Mouse (Mus musculus) thymus, postnatal 4 days (tissue): ENCODE data around the gene Tmem235.
"Not testable (repeated sequence)": the region's sequence is repeated elsewhere in the genome, so short reads cannot be mapped to it uniquely, and the experiment has no call there.

ENCODE experiments used
- DNase-seq: peaks from one replicate; pipeline ENCODE4 v3.0.0; 2021

Tmem235 gene

GRCm38 (mm10) chr11:117833509-117833908 lies 27.0 kb upstream of the Tmem235 start:
- not testable (repeated sequence) for DNase-seq

- no peak for DNase-seq
These were observed 26.5 kb upstream of the Tmem235 start for GRCm38 (mm10) chr11:117834086-117834485.

- no peak for DNase-seq
These were observed 24.2 kb upstream of the Tmem235 start for GRCm38 (mm10) chr11:117836306-117836705.

- DNase-seq: no peak
These were observed 22.0 kb upstream of the Tmem235 start for GRCm38 (mm10) chr11:117838572-117838971.

- DNase-seq: no peak
These were observed 21.5 kb upstream of the Tmem235 start for GRCm38 (mm10) chr11:117839021-117839420.

GRCm38 (mm10) chr11:117840910-117841309 lies 19.6 kb upstream of the Tmem235 start:
- DNase-seq: no peak

- no peak for DNase-seq
These were observed 17.1 kb upstream of the Tmem235 start for GRCm38 (mm10) chr11:117843434-117843833.

- no peak for DNase-seq
These were observed 15.6 kb upstream of the Tmem235 start for GRCm38 (mm10) chr11:117844997-117845396.

GRCm38 (mm10) chr11:117845651-117846050 lies 14.9 kb upstream of the Tmem235 start:
- no peak for DNase-seq

GRCm38 (mm10) chr11:117846640-117847039 lies 13.9 kb upstream of the Tmem235 start:
- DNase-seq: no peak

- DNase-seq: no peak
These were observed 12.8 kb upstream of the Tmem235 start for GRCm38 (mm10) chr11:117847593-117848215.

GRCm38 (mm10) chr11:117848271-117848984 lies 12.1 kb upstream of the Tmem235 start:
- DNase-seq: peak; percentile 71

- DNase-seq: peak; percentile 99
These were observed 11.4 kb upstream of the Tmem235 start, which contains the start of gene Birc5 for GRCm38 (mm10) chr11:117848985-117849671. TSS of gene Birc5 (plus strand) at chr11:117849251.

- no peak for DNase-seq
These were observed 7.7 kb upstream of the Tmem235 start for GRCm38 (mm10) chr11:117852875-117853274.

- DNase-seq: no peak
These were observed 6.3 kb upstream of the Tmem235 start for GRCm38 (mm10) chr11:117854241-117854640.

- DNase-seq: no peak
These were observed 5.2 kb upstream of the Tmem235 start for GRCm38 (mm10) chr11:117855360-117855759.

GRCm38 (mm10) chr11:117855975-117856374 lies 4.6 kb upstream of the Tmem235 start:
- no peak for DNase-seq

- no peak for DNase-seq
These were observed 3.1 kb upstream of the Tmem235 start for GRCm38 (mm10) chr11:117857462-117857861.

GRCm38 (mm10) chr11:117858392-117858791 lies 2.2 kb upstream of the Tmem235 start:
- no peak for DNase-seq

- no peak for DNase-seq
These were observed 2.8 kb downstream of the Tmem235 start for GRCm38 (mm10) chr11:117863174-117863856.

- DNase-seq: no peak
These were observed 4.3 kb downstream of the Tmem235 start for GRCm38 (mm10) chr11:117864805-117865204.

GRCm38 (mm10) chr11:117865988-117866387 lies 5.4 kb downstream of the Tmem235 start:
- no peak for DNase-seq

GRCm38 (mm10) chr11:117870688-117871365 lies 10.3 kb downstream of the Tmem235 start:
- peak; percentile 82 for DNase-seq
